Mouse (Mus musculus) heart, embryonic 15.5 days (tissue): ENCODE measurements at regions not wholly inside any gene's neighbourhood (a gene's known extent, or its start where the extent isn't known, plus 50 kb on each side); places are given as distances from the start of the nearest gene placed in this dataset.

Source experiments
- ATAC-seq: fragments of 200-750 bp; cut with Nextera tagmentation; replicated peaks from 2 replicates; pipeline ENCODE4 v1.8.0; 2017; ENCODE audit warnings: low read depth, moderate TSS enrichment; ENCODE audit not compliant: insufficient number of reproducible peaks, insufficient read depth, low FRiP score
- H3K27ac ChIP-seq: fragments of 300-500 bp; sonication (generic); 2 replicates; pipeline ENCODE4 v1.5.1; 2015; ENCODE audit warnings: mild to moderate bottlenecking, inconsistent platforms
- H3K27me3 ChIP-seq: fragments of 300-500 bp; sonication (generic); 2 replicates; pipeline ENCODE4 v1.6.1; 2015; ENCODE audit warnings: inconsistent platforms
- H3K36me3 ChIP-seq: fragments of 300-500 bp; sonication (generic); 2 replicates; pipeline ENCODE4 v1.6.1; 2015; ENCODE audit warnings: mild to moderate bottlenecking, inconsistent platforms
- H3K4me1 ChIP-seq: fragments of 300-500 bp; sonication (generic); replicated peaks from 2 replicates; pipeline ENCODE4 v1.6.1; 2015; ENCODE audit warnings: inconsistent platforms
- H3K4me2 ChIP-seq: fragments of 300-500 bp; sonication (generic); 2 replicates; pipeline ENCODE4 v1.6.1; 2015; ENCODE audit warnings: inconsistent platforms, mild to moderate bottlenecking, moderate library complexity
- H3K4me3 ChIP-seq: fragments of 300-500 bp; sonication (generic); 2 replicates; pipeline ENCODE4 v1.5.1; 2015; ENCODE audit warnings: mild to moderate bottlenecking, inconsistent platforms
- H3K9ac ChIP-seq: fragments of 300-500 bp; sonication (generic); 2 replicates; pipeline ENCODE4 v1.6.1; 2015; ENCODE audit warnings: mild to moderate bottlenecking, inconsistent platforms
- H3K9me3 ChIP-seq: fragments of 300-500 bp; sonication (generic); replicated peaks from 2 replicates; pipeline ENCODE4 v1.6.1; 2016; ENCODE audit warnings: inconsistent platforms
- WGBS: fragments of 180-500 bp; shearing (Covaris S2); methylation state at CpG from one replicate; pipeline ENCODE4 v1.1.7; 2015; ENCODE audit warnings: mixed read lengths; 5-methylcytosine and 5-hydroxymethylcytosine counted together

DNA sequence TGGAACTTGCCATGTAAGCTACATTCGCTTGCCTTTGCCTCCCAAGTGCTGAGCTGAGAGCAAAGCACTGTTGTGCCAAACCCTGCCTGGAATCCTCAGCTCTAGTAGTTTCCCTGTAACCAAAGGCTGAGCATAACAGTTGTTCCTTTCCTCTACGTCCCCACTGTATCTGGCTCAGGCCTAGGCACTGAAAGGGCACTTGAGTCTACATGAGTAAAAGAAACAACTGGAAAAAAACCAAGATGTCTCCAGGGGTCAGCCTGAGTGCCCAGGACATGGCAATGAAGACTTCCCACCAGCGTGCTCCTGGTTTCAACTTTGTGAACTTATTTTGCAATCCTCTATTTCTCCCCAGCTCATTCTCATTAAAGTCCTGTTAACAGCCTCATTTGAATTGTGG is 150.5 kb upstream of the Bcl6 start:
- no peak for ATAC-seq
- Histone ChIP-seq H3K27me3 (no peaks in the 10 kb centered on the region), H3K4me1 (no peaks in the 10 kb centered on the region), H3K4me3 (no peak overlapping the region), H3K36me3 (no peaks in the 10 kb centered on the region), H3K9me3 (no peaks in the 10 kb centered on the region), H3K9ac (no peak overlapping the region), H3K27ac (no peak overlapping the region), H3K4me2 (no peak overlapping the region)
- 86% methylated on average over 3 of the region's 3 CpGs for WGBS

GRCm38 (mm10) chr16:24137266-24138033 is 148.8 kb upstream of the Bcl6 start:
- no peaks in the 10 kb centered on the region for H3K36me3 ChIP-seq
- H3K4me1 ChIP-seq, result no peaks in the 10 kb centered on the region
- H3K4me2 ChIP-seq, result no peak overlapping the region
- no peaks in the 10 kb centered on the region for H3K9me3 ChIP-seq
- WGBS, result 80% methylated on average over 7 of the region's 7 CpGs
- ATAC-seq, result no peak
- no peak overlapping the region for H3K9ac ChIP-seq
- no peaks in the 10 kb centered on the region for H3K27me3 ChIP-seq
- no peak overlapping the region for H3K27ac ChIP-seq
- no peak overlapping the region for H3K4me3 ChIP-seq

DNA sequence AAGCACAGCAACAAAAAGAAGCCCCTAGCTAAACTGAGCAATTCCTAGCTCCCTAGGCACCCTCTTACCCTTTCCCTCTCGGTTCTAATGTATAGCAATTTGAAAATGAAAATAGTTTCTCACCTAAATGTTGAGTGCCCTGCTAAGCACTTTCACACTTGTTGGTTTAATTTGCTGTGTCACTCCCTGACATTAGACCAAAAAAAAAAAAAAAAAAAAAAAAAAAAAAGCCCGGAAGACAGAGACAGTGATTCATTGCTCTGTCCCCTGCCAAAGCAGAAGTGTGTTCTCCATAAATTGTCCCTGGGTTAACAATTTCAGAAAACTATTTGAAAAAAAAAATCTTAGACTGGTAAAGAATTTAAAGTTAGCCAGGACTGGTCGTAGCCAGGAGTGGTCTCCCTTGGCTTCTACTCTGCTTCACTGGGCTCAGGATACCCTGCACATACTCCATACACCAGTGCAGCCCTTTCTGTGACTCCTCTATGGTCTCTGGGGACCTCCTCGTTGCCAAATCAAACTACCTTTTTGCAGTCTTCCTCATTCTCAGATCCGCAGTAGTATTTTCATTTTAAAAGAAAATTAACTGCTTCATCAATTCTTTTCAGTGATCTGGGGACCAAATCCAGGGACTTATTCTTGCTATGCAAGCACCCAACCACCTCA is 148.0 kb upstream of the Bcl6 start:
- H3K27ac ChIP-seq, result no peak overlapping the region
- WGBS, result 58% methylated on average over 5 of the region's 5 CpGs
- no peak for ATAC-seq
- H3K36me3 ChIP-seq, result no peaks in the 10 kb centered on the region
- H3K9ac ChIP-seq, result no peak overlapping the region
- H3K4me2 ChIP-seq, result no peak overlapping the region
- H3K4me1 ChIP-seq, result no peaks in the 10 kb centered on the region
- no peaks in the 10 kb centered on the region for H3K27me3 ChIP-seq
- H3K9me3 ChIP-seq, result no peaks in the 10 kb centered on the region
- no peak overlapping the region for H3K4me3 ChIP-seq

- Histone ChIP-seq H3K4me1 (no peaks in the 10 kb centered on the region), H3K9me3 (no peaks in the 10 kb centered on the region), H3K36me3 (no peaks in the 10 kb centered on the region), H3K27ac (no peak overlapping the region), H3K4me2 (no peak overlapping the region), H3K9ac (no peak overlapping the region), H3K27me3 (no peaks in the 10 kb centered on the region), H3K4me3 (no peak overlapping the region)
- no peak for ATAC-seq
- 89% methylated on average over 5 of the region's 5 CpGs for WGBS
Measured at GRCm38 (mm10) chr16:24135841-24136240, 147.2 kb upstream of the Bcl6 start.

DNA sequence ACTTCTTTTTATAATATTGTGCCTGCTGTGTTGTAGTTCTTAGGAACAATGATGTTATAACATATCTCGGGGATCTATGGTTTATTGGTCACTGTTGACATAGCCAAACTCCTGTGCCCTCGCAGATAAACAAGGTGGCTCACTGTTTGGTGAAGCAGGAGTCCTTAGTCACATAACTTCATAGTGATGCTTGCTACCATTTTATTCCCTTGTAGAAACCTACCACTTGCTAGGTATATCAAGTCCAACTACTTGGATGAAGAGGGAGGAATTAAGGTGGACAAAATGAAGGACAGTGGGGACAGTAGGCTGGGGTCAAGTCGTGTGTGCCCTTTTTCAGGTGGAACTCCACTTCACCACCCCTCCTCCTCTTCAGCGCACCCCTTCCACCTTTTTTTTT is 146.7 kb upstream of the Bcl6 start:
- H3K4me1 ChIP-seq, result no peaks in the 10 kb centered on the region
- no peak overlapping the region for H3K27ac ChIP-seq
- no peak overlapping the region for H3K4me3 ChIP-seq
- no peaks in the 10 kb centered on the region for H3K27me3 ChIP-seq
- no peaks in the 10 kb centered on the region for H3K9me3 ChIP-seq
- no peak overlapping the region for H3K4me2 ChIP-seq
- no peak for ATAC-seq
- no peaks in the 10 kb centered on the region for H3K36me3 ChIP-seq
- WGBS, result 87% methylated on average over 4 of the region's 4 CpGs
- H3K9ac ChIP-seq, result no peak overlapping the region

DNA sequence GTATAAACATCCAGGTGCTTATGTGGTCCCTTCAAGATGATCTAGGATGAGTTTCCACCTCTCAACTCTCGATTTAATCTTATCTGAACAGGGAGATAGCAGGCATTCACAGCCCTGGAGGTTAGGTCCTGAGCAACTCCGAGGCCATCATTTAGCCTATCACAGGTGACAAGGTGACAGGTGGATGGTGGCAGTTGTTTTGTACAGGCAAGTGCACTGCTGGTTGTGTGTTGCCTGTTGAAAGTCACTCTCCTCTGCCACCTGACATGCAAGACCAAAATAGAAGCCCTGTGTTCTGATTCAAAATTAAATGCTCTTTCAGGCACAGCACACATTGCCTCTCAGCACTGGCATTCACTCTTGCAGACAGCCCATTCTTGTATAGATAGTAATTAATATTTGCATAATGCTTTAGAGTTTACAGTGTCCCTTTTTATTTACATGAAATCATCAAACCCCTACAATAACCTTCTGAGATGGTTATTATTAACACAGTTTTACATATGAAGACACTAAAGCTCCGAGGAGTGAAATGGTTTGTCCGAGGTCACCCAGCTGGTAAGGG is 145.9 kb upstream of the Bcl6 start:
- 52% methylated on average over 4 of the region's 4 CpGs for WGBS

DNA sequence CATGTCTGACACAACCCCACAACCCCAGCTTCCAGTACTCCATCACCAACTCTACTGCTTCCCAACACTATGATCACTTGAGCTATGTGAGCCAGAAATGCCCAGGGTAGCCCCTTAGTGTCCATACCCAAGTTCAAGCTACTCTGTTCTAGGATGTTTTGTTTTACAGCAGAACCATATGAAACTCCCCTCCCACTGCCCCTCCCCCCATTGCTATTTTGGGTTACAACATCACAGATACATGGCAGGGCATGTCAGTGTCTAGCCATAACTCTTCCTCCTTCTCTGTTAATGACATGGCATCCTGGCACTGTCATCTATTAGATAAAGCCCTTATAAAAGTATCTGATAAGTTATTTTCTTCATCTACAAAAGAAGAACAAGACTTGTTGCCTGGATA is 142.0 kb upstream of the Bcl6 start:
- Histone ChIP-seq H3K9ac (no peak overlapping the region), H3K36me3 (no peaks in the 10 kb centered on the region), H3K4me1 (no peaks in the 10 kb centered on the region), H3K27me3 (no peaks in the 10 kb centered on the region), H3K9me3 (no peaks in the 10 kb centered on the region), H3K4me2 (no peak overlapping the region), H3K27ac (no peak overlapping the region), H3K4me3 (no peak overlapping the region)
- ATAC-seq, result no peak

More for the DNA sequence above, 145.9 kb upstream of the Bcl6 start:
- Histone ChIP-seq H3K9me3 (no peaks in the 10 kb centered on the region), H3K4me2 (no peak overlapping the region), H3K9ac (no peak overlapping the region), H3K36me3 (no peaks in the 10 kb centered on the region), H3K4me3 (no peak overlapping the region), H3K27me3 (no peaks in the 10 kb centered on the region), H3K27ac (no peak overlapping the region), H3K4me1 (no peaks in the 10 kb centered on the region)
- no peak for ATAC-seq

GRCm38 (mm10) chr16:24129701-24130100 is 141.0 kb upstream of the Bcl6 start:
- ATAC-seq, result no peak
- Histone ChIP-seq H3K9ac (no peak overlapping the region), H3K9me3 (no peaks in the 10 kb centered on the region), H3K27me3 (no peaks in the 10 kb centered on the region), H3K4me3 (no peak overlapping the region), H3K4me1 (no peaks in the 10 kb centered on the region), H3K27ac (no peak overlapping the region), H3K36me3 (no peaks in the 10 kb centered on the region), H3K4me2 (no peak overlapping the region)
- 66% methylated on average over 4 of the region's 4 CpGs for WGBS

DNA sequence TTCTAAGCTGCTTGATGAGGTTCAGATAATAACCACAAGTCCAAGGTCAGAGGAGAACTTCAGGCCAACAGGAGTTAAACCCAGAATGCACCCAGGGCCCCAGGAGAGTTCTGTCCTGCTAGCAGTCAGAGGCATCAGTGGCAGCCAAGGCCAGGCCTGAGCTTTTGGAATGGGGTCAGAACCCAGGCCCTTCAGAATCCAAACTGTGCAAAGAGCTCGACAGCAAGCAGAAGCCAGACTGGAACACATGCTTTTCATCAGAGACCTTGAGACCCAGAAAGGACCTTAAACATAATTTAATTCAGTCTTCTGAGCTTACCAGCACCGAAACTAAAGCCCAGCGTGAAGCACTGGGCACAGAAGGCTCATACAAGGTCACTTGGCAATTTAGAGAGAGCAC is 139.9 kb upstream of the Bcl6 start:
- H3K27me3 ChIP-seq, result no peaks in the 10 kb centered on the region
- H3K9ac ChIP-seq, result no peak overlapping the region
- no peaks in the 10 kb centered on the region for H3K4me1 ChIP-seq
- no peak overlapping the region for H3K27ac ChIP-seq
- WGBS, result 78% methylated on average over 3 of the region's 3 CpGs
- H3K4me2 ChIP-seq, result no peak overlapping the region
- no peak for ATAC-seq
- H3K36me3 ChIP-seq, result no peaks in the 10 kb centered on the region
- H3K9me3 ChIP-seq, result no peaks in the 10 kb centered on the region
- no peak overlapping the region for H3K4me3 ChIP-seq

GRCm38 (mm10) chr16:24124766-24125165 is 136.1 kb upstream of the Bcl6 start:
- WGBS, result 77% methylated on average over 5 of the region's 5 CpGs
- Histone ChIP-seq H3K27me3 (no peaks in the 10 kb centered on the region), H3K27ac (no peak overlapping the region), H3K36me3 (no peaks in the 10 kb centered on the region), H3K9ac (no peak overlapping the region), H3K4me3 (no peak overlapping the region), H3K9me3 (no peaks in the 10 kb centered on the region), H3K4me1 (no peaks in the 10 kb centered on the region), H3K4me2 (no peak overlapping the region)
- ATAC-seq, result no peak

DNA sequence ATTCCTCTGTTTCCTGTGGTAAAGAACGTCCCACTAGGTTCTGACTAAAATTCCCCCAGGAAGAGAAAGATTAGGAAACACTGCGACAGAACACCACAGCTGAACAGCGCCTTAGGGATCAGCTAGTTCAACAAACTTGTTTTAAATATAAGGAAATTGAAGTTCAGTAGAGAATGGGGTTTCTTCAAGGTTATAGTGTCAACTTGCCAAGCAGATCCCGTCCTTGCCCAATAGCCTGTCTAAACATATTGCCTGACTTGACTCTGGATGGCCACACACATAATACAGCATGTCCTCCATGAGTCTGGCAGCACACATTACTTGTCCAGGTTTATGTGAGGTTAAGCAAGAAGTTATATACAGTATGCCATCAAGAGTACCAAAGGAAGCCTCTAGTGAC is 135.4 kb upstream of the Bcl6 start:
- Histone ChIP-seq H3K4me3 (no peak overlapping the region), H3K27me3 (no peaks in the 10 kb centered on the region), H3K4me2 (no peak overlapping the region), H3K9me3 (no peaks in the 10 kb centered on the region), H3K9ac (no peak overlapping the region), H3K4me1 (no peaks in the 10 kb centered on the region), H3K27ac (no peak overlapping the region), H3K36me3 (no peaks in the 10 kb centered on the region)
- ATAC-seq, result no peak
- 75% methylated on average over 4 of the region's 4 CpGs for whole genome bisulfite sequencing

- Histone ChIP-seq H3K9ac (no peak overlapping the region), H3K27me3 (no peaks in the 10 kb centered on the region), H3K9me3 (no peaks in the 10 kb centered on the region), H3K4me2 (no peak overlapping the region), H3K36me3 (no peaks in the 10 kb centered on the region), H3K27ac (no peak overlapping the region), H3K4me1 (no peaks in the 10 kb centered on the region), H3K4me3 (no peak overlapping the region)
- ATAC-seq, result no peak
- 86% methylated on average over 6 of the region's 6 CpGs for WGBS
Measured at GRCm38 (mm10) chr16:24121633-24122032, 133.0 kb upstream of the Bcl6 start.
